Mouse (Mus musculus): ENCODE measurements around the gene Herc3.

DNA sequence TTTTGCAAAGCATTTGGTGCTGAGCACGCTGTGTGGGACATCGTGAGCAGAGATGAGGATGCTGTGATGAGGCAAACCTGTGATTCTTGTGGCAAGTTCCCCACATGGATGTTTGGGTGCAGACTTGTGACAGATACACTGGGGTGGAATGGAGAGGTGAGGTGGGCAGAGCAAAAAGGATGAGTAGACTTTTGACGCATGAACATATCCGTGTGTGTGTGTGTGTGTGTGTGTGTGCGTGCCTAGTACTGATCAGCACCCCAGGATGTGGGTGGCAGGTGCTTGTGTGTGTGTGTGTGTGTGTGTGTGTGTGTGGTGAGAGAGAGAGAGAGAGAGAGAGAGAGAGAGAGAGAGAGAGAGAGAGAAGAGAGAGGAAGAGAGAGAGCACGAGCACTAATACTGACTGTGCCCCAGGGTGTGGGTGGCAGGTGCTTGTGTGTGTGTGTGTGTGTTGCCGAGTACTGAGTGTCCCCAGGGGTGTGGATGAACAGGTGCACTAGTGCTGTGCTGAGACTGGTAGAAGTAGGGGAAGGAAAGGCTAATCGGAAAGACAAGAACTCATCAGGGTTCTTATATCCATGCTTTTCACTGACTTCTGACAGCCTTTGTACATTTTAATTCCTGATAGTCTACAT is 13.0 kb downstream of the Herc3 start:
- TF ChIP-seq CTCF (IDR thresholded peaks at IDR 0.05; ENCODE audit: low read depth), result no peak
- no peak for TF ChIP-seq EP300 (IDR thresholded peaks at IDR 0.05; ENCODE audit: low read depth)
